Mouse (Mus musculus): ENCODE results near the gene Heatr6. TPM values are rescaled to one million over a fixed set of nuclear protein-coding genes. Genes with fewer than 3 reads are reported as not detected.
A peak's percentile ranks its signal among the peaks of the same experiment; 100 is the strongest.

Gene Heatr6
- total RNA-seq, 2 experiments from 2014 or later, result 10.1 to 14.4 TPM

GRCm38 (mm10) chr11:83747376-83748265, 5.9 kb upstream of the Heatr6 start:
- no peak for DNase-seq

GRCm38 (mm10) chr11:83754227-83754626, 731 bp downstream of the Heatr6 start:
- DNase-seq, result no peak

GRCm38 (mm10) chr11:83767306-83767705, 13.8 kb downstream of the Heatr6 start:
- no peak for DNase-seq

- no peak for DNase-seq
These were observed 15.5 kb downstream of the Heatr6 start for GRCm38 (mm10) chr11:83768976-83769375.

GRCm38 (mm10) chr11:83771014-83771413, 17.5 kb downstream of the Heatr6 start:
- no peak for DNase-seq

- no peak for DNase-seq
These were observed 18.8 kb downstream of the Heatr6 start for GRCm38 (mm10) chr11:83772341-83772740.

- DNase-seq, result no peak
These were observed 20.2 kb downstream of the Heatr6 start for GRCm38 (mm10) chr11:83773691-83774090.

DNA sequence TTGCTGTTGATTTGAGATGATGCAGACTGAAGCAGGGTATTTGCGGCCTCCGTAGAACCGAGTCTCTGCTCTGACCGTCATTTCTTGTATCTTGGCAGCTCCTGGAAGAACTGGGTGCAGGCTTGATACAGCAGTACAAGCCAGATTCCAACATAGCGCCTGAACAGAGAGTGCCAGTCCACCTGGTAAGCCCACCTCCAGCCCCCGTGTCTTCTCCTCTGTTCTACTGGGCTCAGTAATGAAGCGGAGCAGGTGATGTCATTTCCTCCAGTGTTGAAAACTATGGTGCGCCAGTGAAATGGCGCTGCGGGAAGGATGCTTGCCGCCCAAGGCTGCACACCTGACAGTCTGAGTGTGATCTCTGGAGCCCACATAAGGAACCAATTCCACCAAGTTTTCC, 20.8 kb downstream of the Heatr6 start:
- no peak for DNase-seq

- DNase-seq, result no peak
These were observed 23.3 kb downstream of the Heatr6 start for GRCm38 (mm10) chr11:83776798-83777197.

DNA sequence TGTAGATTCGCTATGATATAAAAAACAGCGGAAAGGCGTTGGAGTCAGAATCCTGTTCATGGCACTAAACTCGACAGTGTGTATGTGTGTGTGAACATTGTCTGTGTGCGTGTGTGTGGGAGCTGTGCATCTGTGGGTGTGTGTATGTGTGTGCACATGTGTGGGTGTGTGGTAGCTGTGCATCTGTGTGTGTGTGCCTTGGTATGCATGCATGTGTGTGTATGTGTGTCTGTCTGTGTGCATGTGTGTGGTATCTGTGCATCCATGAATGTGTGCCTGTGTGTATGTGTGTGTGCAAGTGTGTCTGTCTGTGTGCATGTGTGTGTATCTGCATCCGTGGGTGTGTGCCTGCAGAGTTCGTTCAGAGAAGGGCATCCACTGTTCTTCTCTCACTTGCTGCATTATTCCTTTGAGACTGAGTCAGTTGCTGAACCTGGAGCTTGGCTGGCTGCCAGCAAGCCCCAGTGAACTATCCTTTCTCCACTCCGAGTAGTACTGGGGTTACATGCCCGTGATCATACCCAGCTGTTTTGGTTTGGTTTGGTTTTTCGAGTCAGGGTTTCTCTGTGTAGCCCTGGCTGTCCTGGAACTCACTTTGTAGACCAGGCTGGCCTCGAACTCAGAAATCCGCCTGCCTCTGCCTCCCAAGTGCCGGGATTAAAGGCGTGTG, 30.6 kb downstream of the Heatr6 start:
- DNase-seq, result no peak

- DNase-seq, result peak; percentile 23
These were observed 31.2 kb downstream of the Heatr6 start for GRCm38 (mm10) chr11:83784661-83785060.

- DNase-seq, result peak; percentile 56
These were observed 31.9 kb downstream of the Heatr6 start for GRCm38 (mm10) chr11:83785366-83785765.

DNA sequence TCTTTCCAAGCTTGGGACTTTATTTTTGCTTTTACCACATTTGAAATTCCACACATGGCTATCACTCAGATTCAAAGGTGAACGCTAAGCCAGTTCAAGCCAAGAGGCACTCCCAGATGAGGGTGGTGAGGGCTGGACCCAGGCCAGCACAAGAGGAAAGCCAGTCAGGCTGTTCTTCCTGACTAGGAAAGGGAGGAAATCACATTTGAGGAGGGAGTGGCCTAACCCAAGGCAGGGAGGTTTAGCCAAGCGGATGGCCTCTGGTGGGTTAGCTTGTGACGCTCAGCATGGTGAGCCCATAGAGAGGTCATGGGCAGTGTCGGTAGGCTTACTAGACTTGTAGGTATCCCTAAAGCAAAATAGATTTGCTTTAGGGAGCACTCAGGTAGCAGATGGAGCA, 33.3 kb downstream of the Heatr6 start:
- peak; percentile 29 for DNase-seq

DNA sequence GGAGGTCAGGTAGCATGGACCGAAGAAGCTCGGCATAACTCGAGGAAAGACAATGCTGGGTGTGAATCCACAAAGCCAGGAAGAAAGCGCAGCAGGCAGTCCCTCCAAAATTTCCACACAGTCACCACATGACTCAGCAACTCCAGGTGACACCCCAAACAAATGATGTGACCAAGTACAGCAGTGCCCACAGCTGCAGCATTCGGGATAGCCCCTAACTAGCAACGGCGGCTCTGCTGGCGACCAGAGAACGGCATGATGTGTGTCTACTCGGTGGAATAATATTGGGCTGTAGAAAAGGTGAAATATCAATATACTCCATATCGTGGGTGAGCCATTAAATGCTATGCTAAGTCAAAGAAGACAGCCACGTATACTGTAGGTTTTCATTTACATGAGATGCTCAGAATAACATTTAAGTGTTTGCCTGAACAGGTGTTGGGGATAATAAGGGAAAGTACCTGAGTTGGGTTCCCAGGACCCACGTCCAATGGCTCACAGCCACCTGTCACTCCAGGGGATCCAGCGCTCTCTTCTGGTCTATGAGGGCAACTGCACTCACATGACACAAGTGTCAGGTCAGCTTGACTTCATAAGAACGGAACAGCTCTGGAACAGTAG, 34.0 kb downstream of the Heatr6 start:
- no peak for DNase-seq

- no peak for DNase-seq
These were observed 34.8 kb downstream of the Heatr6 start for GRCm38 (mm10) chr11:83788331-83788730.

DNA sequence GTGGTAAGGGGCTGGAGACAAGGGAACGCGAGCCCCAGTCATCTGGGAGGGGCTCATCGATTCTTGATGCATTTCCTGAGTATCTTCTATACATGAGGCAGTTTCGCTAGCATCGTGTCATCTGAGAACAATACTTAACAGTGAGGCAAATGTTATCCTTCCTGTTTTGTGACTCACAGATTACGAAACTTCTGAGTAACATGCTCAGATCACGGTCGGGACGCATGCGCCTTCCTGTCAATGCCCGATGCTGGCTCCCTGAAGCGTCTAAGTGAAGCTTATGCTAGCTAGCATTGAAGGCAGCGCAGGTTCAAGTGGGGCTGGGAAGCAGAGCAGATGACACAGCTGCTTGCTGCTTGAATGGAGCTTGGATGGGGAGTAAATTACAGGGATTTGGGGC, 35.8 kb downstream of the Heatr6 start:
- peak; percentile 75 for DNase-seq

DNA sequence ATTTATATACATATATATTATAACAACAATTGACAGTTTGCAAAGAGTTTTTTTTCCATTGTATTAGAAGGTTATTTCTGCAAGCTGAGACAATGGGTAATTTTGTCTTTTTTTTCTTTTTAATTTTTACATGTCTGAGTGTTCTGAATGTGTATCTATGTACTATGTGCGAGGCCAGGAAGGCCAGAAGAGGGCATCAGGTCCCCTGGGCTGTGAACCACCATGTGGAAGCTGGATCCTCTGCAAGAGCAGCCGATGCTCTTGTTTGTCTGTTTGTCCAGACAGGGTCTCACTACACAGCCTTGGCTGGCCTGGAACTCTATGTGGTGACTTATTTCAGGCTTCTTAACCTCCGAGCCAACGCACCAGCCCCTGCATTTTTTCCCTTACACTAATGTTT, 37.6 kb downstream of the Heatr6 start:
- no peak for DNase-seq

- no peak for DNase-seq
These were observed 38.9 kb downstream of the Heatr6 start for GRCm38 (mm10) chr11:83792316-83792914.

DNA sequence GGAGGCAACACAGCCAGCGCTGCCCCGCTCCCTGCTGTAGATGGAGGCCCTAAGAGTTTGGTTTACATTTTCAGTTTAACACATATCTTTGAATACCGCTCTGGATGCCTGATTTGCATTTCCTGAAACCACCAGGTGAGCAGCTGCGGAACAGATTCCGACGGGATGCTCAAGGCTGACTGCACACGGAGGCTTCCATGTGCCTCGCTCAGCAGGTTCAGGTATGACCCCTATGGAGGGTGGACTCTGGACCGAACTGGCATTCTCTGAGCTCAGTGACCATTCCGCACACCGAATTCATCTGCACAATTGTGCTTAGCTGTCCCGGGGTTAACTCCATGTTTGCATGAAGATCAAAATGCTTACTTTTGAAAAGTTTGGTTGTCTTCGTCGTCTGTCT, 39.8 kb downstream of the Heatr6 start:
- DNase-seq, result no peak

DNA sequence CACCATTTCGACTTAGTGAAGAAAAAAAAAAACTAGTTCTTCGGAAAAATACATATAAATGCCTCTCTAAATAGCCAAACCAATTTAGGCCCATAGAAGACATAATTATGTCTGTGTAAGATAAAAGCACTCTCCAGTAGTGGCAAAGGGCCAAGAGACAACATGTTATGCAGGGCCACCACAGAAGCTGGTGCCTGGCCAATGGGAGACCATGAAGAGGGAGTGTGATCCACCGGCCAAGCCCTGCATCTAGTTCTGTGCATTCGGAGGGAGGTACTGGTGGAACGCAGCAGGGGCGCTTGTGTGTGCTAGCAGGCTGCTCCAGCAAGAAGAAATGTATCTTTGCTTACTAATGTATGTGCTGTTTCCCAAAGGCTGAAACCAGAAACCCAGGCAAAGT, 42.6 kb downstream of the Heatr6 start:
- no peak for DNase-seq

- DNase-seq, result no peak
These were observed 43.6 kb downstream of the Heatr6 start for GRCm38 (mm10) chr11:83796980-83797608.

GRCm38 (mm10) chr11:83799871-83800430, 46.5 kb downstream of the Heatr6 start:
- DNase-seq, result no peak

All from adrenal gland, postnatal 10 days (tissue).